27 mouse cellular contexts compared by ENCODE assay signal in genomic region chr1:17493596-17493995, GRCm38 (mm10).
"Had no signal": no experiment of that assay in that cellular context is flagged by ENCODE, and none has a peak within 500 bp of the region (broad histone marks: within the 10 kb centered on the region; RNA-seq: fewer than 3 reads in every experiment).

No protein-coding gene starts in this region.

- ATAC-seq: hindbrain, embryonic 16.5 days; inflammation-experienced regulatory T-cells, adult 6 months; intestine, embryonic 15.5 days; intestine, postnatal 0 days; liver, embryonic 12.5 days had no signal

- H3K36me3 ChIP-seq: heart, embryonic 10.5 days; heart, embryonic 12.5 days; hindbrain, embryonic 10.5 days; hindbrain, embryonic 12.5 days; intestine, embryonic 15.5 days; limb, embryonic 13.5 days; limb, embryonic 15.5 days; liver, embryonic 12.5 days had no signal

- H3K27ac ChIP-seq: gastrocnemius, adult 2 months; heart, embryonic 10.5 days; hindbrain, embryonic 10.5 days; hindbrain, embryonic 12.5 days; hindbrain, embryonic 14.5 days; intestine, embryonic 15.5 days; layer of hippocampus, adult 2 months; limb, embryonic 13.5 days; limb, embryonic 15.5 days; liver, embryonic 12.5 days; liver, embryonic 14.5 days had no signal

- H3K4me2 ChIP-seq: heart, embryonic 12.5 days; hindbrain, embryonic 12.5 days; hindbrain, embryonic 14.5 days; intestine, embryonic 15.5 days; limb, embryonic 13.5 days; limb, embryonic 15.5 days; liver, embryonic 12.5 days had no signal

- H3K4me3 ChIP-seq: gastrocnemius, adult 2 months; heart, embryonic 10.5 days; heart, embryonic 12.5 days; hindbrain, embryonic 10.5 days; hindbrain, embryonic 12.5 days; intestine, embryonic 15.5 days; layer of hippocampus, adult 2 months; limb, embryonic 13.5 days; limb, embryonic 15.5 days; liver, embryonic 12.5 days had no signal

- H3K9ac ChIP-seq: heart, embryonic 12.5 days; hindbrain, embryonic 12.5 days; hindbrain, embryonic 14.5 days; intestine, embryonic 15.5 days; limb, embryonic 13.5 days; limb, embryonic 15.5 days; liver, embryonic 12.5 days; liver, embryonic 14.5 days had no signal

- H3K9me3 ChIP-seq: heart, embryonic 10.5 days; heart, embryonic 12.5 days; hindbrain, embryonic 10.5 days; hindbrain, embryonic 12.5 days; intestine, embryonic 15.5 days; limb, embryonic 13.5 days; limb, embryonic 15.5 days; liver, embryonic 12.5 days had no signal

- H3K27me3 ChIP-seq: heart, embryonic 12.5 days; hindbrain, embryonic 12.5 days; intestine, embryonic 15.5 days; limb, embryonic 13.5 days; limb, embryonic 15.5 days; liver, embryonic 12.5 days had no signal

- H3K4me1 ChIP-seq: heart, embryonic 10.5 days; heart, embryonic 12.5 days; hindbrain, embryonic 10.5 days; hindbrain, embryonic 12.5 days; intestine, embryonic 15.5 days; limb, embryonic 13.5 days; limb, embryonic 15.5 days; liver, embryonic 12.5 days had no signal

- DNase-seq: gastrocnemius, adult 2 months; gastrocnemius, postnatal 10 days; gastrocnemius, postnatal 25 days; heart, adult 18-20 months; heart, postnatal 10 days; heart, postnatal 4 days; kidney, adult 18-20 months; kidney, adult 8-10 months; kidney, postnatal 10 days; kidney, postnatal 25 days; kidney, postnatal 4 days; layer of hippocampus, postnatal 36 days; left cerebral cortex, postnatal 4 days had no signal
